Comparison of ENCODE assay signal across 30 mouse cellular contexts in genomic region chr7:127390306-127390705, GRCm38 (mm10).
"Had no signal": no experiment of that assay in that cellular context is flagged by ENCODE, and none has a peak within 500 bp of the region (broad histone marks: within the 10 kb centered on the region; RNA-seq: fewer than 3 reads in every experiment).

No protein-coding gene starts in this region.

- H3K9me3 ChIP-seq: limb, embryonic 10.5 days; limb, embryonic 15.5 days; liver, embryonic 12.5 days; liver, embryonic 13.5 days; liver, embryonic 15.5 days; lung, embryonic 15.5 days; megakaryocyte, embryonic 14.5 days; midbrain, embryonic 12.5 days; midbrain, embryonic 13.5 days had no signal

- DNase-seq: left cerebral cortex, postnatal 4 days; liver; liver, embryonic 13.5 days; liver, postnatal 0 days; lung, adult 18-20 months; lung, adult 2 months; lung, embryonic 14.5 days; lung, postnatal 10 days; lung, postnatal 14 days; lung, postnatal 36 days; lung, postnatal 4 days; midbrain, embryonic 14.5 days had no signal

- H3K4me2 ChIP-seq: limb, embryonic 12.5 days; limb, embryonic 13.5 days; limb, embryonic 15.5 days; liver, embryonic 11.5 days; liver, embryonic 12.5 days; liver, embryonic 13.5 days; liver, embryonic 15.5 days; lung, embryonic 14.5 days; lung, embryonic 15.5 days; midbrain, embryonic 12.5 days; midbrain, embryonic 13.5 days had no signal

- H3K4me3 ChIP-seq: left cerebral cortex, adult 2 months; limb, embryonic 10.5 days; limb, embryonic 12.5 days; limb, embryonic 13.5 days; limb, embryonic 15.5 days; liver, embryonic 12.5 days; liver, embryonic 13.5 days; liver, embryonic 15.5 days; lung, embryonic 15.5 days; megakaryocyte, embryonic 14.5 days; midbrain, embryonic 10.5 days; midbrain, embryonic 12.5 days; midbrain, embryonic 13.5 days; myocyte had no signal

- ATAC-seq: liver, embryonic 12.5 days; liver, postnatal 0 days; lung, postnatal 0 days; midbrain, embryonic 13.5 days; midbrain, embryonic 16.5 days had no signal

- H3K27me3 ChIP-seq: limb, embryonic 12.5 days; limb, embryonic 13.5 days; limb, embryonic 15.5 days; liver, embryonic 12.5 days; liver, embryonic 13.5 days; liver, embryonic 15.5 days; lung, embryonic 15.5 days; megakaryocyte, embryonic 14.5 days; midbrain, embryonic 12.5 days; midbrain, embryonic 13.5 days had no signal

- H3K27ac ChIP-seq: left cerebral cortex, adult 2 months; limb, embryonic 10.5 days; limb, embryonic 12.5 days; limb, embryonic 13.5 days; limb, embryonic 15.5 days; liver, embryonic 12.5 days; liver, embryonic 13.5 days; liver, embryonic 14.5 days; liver, embryonic 15.5 days; lung, embryonic 15.5 days; macrophage; midbrain, embryonic 10.5 days; midbrain, embryonic 12.5 days; midbrain, embryonic 13.5 days had no signal

- H3K9ac ChIP-seq: limb, embryonic 12.5 days; limb, embryonic 13.5 days; limb, embryonic 15.5 days; liver, embryonic 12.5 days; liver, embryonic 13.5 days; liver, embryonic 14.5 days; liver, embryonic 15.5 days; liver, postnatal 0 days; lung, embryonic 14.5 days; lung, embryonic 15.5 days; midbrain, embryonic 12.5 days; midbrain, embryonic 13.5 days had no signal
